Mouse (Mus musculus): Measurements from ENCODE around the gene Ephb1.

The Ephb1 gene

DNA sequence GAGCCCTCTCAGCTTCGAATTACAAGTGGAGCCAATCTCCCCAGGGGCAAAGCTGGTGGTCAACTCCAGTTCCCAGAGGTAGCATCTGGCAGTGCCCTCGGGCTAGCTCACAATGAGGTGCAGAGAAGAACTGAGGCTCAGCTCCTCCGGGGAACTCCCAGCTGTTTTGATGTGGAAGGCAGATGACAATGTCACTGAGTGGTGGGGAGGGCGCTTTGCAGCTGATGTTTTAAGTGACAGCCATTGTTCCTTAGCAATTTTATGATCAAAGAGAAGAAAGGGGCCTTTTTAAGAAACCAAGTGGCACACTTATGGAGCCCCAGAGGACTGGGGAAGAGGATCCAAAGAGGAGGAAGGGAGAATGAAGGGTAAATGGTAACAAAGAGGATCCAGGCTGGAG is 46.8 kb downstream of the Ephb1 start:
- in situ Hi-C loops (cut with MseI, MboI): no loop called here

- in situ Hi-C loops (cut with MseI, MboI): no loop called here
Observed at GRCm38 (mm10) chr9:102306645-102307415, 47.7 kb downstream of the Ephb1 start.

- in situ Hi-C loops (cut with MseI, MboI): no loop called here
Observed at GRCm38 (mm10) chr9:102305432-102306100, 48.9 kb downstream of the Ephb1 start.

DNA sequence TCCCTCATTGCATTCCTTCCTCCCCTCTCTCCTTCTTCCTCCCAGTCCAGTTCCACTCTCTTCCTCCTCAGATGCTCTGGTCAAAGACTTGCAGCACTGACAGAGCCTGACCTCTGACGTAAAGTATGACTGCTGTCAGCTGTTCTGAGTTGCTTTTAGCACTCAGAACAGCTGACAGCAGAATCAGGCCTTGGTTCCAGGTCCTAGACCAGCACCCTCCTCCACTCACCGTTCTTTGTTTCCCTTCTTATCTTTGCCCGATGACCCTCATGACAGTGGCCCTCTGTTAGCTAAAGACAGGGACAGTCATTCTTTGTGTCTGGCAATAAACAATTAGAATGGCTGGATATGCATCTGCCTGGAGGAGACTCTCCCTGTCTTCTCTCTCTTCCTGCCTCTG is 49.7 kb downstream of the Ephb1 start:
- in situ Hi-C loops (cut with MseI, MboI): no loop called here

DNA sequence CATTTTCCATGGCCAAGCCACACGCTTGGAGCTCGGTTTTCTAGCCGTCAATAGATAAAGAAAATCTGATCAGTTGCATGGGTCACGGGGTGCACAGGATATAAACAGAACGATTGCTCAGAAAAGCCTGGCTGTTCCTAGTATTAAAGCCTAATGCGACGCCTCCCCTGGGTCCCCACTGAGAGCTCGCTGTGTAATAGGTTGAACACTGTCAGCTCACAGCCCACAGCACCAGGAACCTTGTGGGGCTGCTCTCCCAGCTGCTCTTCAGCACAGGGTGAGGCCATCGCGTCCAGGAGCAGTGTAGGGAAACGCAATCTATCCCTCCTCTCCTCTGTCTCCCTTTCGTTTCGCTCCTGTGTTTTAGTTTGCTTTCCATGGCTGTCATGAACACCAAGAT is 50.6 kb downstream of the Ephb1 start:
- in situ Hi-C loops (cut with MseI, MboI): no loop called here

DNA sequence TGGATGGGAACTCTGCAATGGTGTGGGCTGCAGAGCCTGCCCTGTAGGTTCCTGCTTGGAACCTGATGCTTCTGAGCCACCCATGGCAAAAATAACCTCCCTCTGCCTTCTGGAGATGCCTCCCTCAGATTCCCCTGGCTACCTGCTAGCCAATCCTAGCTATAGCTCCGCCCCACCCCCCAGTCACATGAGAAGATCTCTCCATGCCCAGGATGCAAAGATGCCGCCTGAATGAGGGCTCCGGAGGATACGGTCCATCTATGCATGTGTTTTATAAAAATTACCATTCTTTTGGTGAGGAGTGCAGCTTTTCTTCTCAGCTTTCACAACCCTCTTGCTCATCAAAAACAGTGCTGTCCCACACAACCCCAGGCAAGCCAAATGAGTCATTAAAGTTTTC is 53.5 kb downstream of the Ephb1 start:
- in situ Hi-C loops (cut with MseI, MboI): no loop called here

DNA sequence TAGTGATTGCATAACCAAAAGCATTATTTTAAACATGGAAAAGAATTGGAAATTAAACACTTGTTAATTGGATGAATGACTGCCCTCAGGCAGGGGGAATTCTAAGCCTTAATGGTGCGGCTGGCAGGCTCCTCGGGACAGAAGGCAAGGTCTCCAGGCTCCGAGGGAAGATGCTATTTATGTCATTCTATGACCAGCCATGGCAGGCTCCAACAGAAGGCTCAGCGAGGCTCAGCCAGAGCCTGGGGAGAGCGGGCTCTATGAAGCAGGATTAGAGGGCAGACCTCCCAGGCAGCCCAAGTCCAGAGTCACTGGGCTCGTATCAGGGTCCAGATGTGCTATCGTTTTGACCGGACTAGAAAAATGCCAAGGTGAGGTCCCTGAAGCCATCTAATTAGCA is 55.8 kb downstream of the Ephb1 start:
- in situ Hi-C loops (cut with MseI, MboI): no loop called here

- in situ Hi-C loops (cut with MseI, MboI): no loop called here
Observed at GRCm38 (mm10) chr9:102297986-102298385, 56.5 kb downstream of the Ephb1 start.

DNA sequence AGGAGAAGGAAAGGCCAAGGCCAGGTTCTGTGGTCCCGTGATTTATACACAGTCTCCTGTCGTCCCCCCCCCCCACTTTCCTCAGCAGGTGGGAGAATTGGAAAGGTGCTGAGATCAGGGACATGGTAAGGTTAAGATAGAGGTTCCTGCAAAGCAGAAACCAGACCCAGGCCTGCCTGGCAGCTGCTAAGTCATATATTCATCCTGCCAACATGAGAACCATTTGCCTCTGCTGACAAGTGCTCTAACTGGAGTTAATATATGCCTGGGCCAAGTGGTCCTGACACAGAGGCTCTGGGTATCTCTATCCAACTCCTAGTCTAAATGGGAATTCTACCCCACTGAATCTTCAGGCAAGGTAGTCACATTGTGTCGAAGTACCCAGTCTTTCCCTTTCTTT is 57.3 kb downstream of the Ephb1 start:
- in situ Hi-C loops (cut with MseI, MboI): no loop called here

- in situ Hi-C loops (cut with MseI, MboI): no loop called here
Observed at GRCm38 (mm10) chr9:102293605-102294004, 60.9 kb downstream of the Ephb1 start.

DNA sequence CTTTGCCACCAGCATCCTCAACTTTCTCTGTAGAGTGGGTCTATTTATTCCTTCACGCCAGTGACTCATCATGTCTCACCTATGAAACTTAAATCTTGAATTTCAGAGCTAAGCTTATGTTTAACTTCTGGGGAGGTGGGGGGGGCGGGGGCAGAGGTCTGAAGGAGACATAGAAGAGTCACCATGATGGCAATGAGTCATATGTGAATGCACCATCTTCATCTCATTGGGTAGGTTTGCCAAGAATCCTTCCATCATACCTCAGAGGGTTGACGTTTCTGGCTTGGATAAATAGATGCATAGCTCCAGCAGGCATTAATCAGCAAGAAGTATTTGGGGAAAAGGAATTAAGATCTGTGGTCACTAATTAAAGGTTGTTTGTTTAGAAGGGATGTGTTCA is 63.3 kb downstream of the Ephb1 start:
- in situ Hi-C loops (cut with MseI, MboI): no loop called here

DNA sequence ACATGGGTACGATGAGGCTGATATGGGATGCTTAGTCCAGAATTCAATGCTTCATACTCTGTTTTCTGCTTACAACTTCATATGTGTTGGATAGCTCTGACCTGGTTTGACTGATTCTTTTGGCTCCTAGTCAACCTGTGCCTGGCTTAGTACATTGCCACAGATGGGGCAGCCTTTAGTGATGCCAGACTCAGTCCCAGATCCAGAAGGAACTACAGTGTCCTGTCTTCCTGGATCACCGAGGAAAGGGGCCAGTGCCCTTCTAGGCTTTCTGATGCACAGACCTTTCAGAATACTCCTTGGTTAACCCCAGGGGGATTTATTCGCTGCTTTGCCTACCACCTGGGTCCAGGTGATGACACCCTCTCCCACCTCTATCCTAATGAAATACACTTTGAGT is 66.1 kb downstream of the Ephb1 start:
- in situ Hi-C loops (cut with MseI, MboI): no loop called here

GRCm38 (mm10) chr9:102275931-102276330 is 78.6 kb downstream of the Ephb1 start:
- in situ Hi-C loops (cut with MseI, MboI): no loop called here

GRCm38 (mm10) chr9:102274016-102274415 is 80.5 kb downstream of the Ephb1 start:
- in situ Hi-C loops (cut with MseI, MboI): no loop called here

GRCm38 (mm10) chr9:102273469-102273808 is 81.1 kb downstream of the Ephb1 start:
- in situ Hi-C loops (cut with MseI, MboI): no loop called here

DNA sequence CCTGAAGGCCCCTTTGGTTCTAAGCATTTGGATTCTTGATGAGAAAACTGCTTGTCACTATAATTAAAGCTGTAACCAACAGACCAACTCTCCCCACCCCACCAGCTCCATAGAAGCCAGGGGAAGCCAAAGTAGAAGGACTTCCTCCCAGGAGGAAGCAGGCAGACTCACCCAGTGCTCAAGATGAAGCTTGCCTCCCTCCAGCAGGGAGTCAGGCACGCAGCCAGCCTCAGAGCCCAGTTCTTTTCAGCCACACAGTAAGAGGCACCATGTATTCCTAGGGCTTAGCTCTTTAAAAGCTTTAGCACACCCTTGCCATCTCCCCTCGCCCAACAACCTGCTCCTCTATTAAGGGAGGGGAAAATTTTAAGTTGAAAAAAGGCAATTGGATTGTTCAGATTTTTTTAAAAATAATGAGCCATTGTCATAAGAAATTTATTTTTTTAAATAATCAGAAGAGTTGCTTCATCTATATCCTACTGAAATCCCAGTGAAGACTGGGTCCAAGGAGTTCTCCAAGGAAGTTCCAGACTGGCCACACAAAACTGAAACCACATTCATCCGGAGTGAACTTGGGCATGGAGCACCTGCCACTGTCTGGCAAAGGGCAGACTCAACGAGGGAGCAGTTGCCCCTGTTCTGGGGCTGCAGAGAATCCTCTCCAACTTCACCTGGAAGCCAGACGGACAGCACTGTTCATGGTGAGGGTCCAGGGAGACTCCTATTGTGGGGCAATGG is 81.6 kb downstream of the Ephb1 start:
- in situ Hi-C loops (cut with MseI, MboI): no loop called here

DNA sequence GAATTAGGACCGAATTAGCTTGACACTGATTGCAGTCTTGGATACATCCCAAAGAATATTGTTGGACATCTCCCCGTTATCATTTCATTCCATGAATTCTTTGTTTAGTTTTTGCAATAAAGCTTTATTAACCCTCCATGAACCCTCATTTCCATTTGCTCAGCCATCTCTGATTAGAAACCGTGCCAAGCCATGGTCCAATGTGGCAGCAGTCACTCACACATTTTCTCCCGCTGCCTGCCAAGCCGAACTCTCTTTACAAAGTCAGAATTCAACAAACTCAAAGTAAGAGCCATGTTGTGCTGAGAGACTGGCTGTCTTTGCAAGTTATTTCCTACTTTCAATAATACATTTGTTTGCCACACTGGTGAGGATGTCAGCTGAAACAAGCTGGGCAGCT is 84.0 kb downstream of the Ephb1 start:
- in situ Hi-C loops (cut with MseI, MboI): no loop called here

- in situ Hi-C loops (cut with MseI, MboI): no loop called here
Observed at GRCm38 (mm10) chr9:102267311-102268027, 87.0 kb downstream of the Ephb1 start.

- in situ Hi-C loops (cut with MseI, MboI): no loop called here
Observed at GRCm38 (mm10) chr9:102263760-102264159, 90.7 kb downstream of the Ephb1 start.

DNA sequence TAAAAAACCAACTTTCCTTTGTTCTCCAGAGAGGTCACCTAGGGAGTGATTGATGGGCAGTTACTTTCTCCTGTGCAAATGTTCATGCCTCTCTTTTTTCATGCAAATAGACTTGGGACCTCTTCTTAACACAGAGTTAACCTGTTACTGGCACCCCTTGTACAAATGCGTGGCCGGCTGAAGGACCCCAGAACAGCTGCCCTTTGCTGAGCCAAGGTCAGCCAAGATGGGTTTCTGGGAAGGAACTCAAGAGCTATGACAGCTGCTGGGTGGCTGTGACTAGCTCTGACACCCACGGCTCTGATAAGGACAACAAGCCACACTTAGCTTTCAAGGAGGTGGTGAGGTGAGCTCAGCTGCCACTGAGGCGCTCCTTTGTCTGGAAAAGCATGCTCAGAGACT is 92.4 kb downstream of the Ephb1 start:
- in situ Hi-C loops (cut with MseI, MboI): no loop called here

DNA sequence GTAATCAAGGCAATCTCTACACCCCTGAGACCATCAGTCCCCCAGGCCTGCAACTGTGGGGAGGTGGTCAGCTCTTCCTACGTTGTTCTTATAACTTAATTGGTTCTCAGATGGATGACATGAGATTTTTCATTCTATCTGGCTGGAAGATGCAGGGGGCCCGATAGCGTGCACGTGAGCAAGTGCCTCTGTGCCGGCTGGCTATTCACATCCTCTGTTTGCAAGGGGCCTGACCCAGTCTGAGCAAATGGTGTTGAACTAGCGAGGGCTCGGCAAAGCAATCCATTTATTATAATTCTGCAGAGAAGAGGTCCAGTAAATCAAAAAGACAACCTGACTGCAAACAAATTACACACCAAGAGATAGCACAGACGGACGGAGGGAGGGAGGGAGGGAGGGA is 93.0 kb downstream of the Ephb1 start:
- in situ Hi-C loops (cut with MseI, MboI): no loop called here

- in situ Hi-C loops (cut with MseI, MboI): no loop called here
Observed at GRCm38 (mm10) chr9:102256407-102256806, 98.1 kb downstream of the Ephb1 start.
